Mouse (Mus musculus) testis, adult 2 months (tissue): ENCODE measurements around the gene Pmepa1.

Experiments
- CTCF ChIP-seq: fragments of 200-500 bp; IDR thresholded peaks from 2 replicates; pipeline ENCODE4 v1.5.1; 2012; ENCODE audit warnings: low read depth, mild to moderate bottlenecking, inconsistent platforms, low read length, moderate library complexity; ENCODE audit not compliant: control insufficient read depth, insufficient read depth, insufficient replicate concordance
- POLR2A ChIP-seq: fragments of 200-500 bp; IDR thresholded peaks from 2 replicates; pipeline ENCODE4 v1.6.1; 2012; ENCODE audit warnings: low read depth, mild to moderate bottlenecking, inconsistent platforms, low read length, moderate library complexity; ENCODE audit not compliant: control insufficient read depth

DNA sequence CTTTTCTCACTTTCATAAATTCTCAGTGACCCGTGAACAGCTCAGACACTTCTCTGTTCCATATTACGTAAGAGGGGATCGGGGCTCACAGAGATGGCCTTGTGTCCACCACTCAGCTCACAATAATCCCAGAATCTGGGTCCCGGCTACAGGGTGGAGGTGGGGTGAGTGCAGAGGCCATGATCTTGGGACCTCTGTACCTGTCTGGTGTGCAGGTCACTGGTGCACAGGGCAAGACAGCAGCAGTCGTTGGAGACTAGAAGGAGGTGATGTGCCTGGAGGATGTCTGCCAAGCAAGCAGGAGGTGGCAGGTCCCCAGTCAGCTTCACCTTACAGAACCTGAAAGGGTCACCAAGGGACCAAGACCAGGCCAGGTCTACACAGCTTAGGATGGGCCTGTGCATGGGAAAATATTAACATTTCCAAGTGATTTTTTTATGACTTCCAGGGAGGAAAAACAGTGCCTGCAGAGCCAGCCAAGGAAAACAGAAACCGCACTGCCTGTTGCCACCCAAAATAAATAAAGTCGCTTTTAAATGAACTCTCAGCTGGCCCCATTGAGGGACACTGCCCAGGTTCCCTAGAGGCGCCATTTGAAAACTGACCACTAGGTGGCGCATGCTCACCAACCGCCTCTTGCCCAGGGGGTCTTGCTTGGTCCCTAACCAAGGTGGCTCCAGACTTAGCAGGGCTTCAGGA, 56.9 kb downstream of the Pmepa1 start:
- peak; percentile 95 for TF ChIP-seq CTCF
- TF ChIP-seq POLR2A, result no peak
